Mouse (Mus musculus) activated CD4-positive, CD25-positive, alpha-beta regulatory T cell, adult 4 months (primary cell): ENCODE measurements around the gene Peak1. TPM values are rescaled to one million over a fixed set of nuclear protein-coding genes. Genes with fewer than 3 reads are reported as not detected.

ENCODE experiments used
- ATAC-seq: one replicate; pipeline ENCODE4 v1.8.0; 2017
- polyA plus RNA-seq, 2 experiments: library from polyadenylated mRNA; unstranded; fragments of 100-300 nt; shearing (Covaris generic); gene quantifications; one replicate each; pipeline ENCODE4 v1.2.1; 2017

The Peak1 gene
- polyA plus RNA-seq, 2 experiments from 2014 or later: 13.4 to 15.3 TPM

DNA sequence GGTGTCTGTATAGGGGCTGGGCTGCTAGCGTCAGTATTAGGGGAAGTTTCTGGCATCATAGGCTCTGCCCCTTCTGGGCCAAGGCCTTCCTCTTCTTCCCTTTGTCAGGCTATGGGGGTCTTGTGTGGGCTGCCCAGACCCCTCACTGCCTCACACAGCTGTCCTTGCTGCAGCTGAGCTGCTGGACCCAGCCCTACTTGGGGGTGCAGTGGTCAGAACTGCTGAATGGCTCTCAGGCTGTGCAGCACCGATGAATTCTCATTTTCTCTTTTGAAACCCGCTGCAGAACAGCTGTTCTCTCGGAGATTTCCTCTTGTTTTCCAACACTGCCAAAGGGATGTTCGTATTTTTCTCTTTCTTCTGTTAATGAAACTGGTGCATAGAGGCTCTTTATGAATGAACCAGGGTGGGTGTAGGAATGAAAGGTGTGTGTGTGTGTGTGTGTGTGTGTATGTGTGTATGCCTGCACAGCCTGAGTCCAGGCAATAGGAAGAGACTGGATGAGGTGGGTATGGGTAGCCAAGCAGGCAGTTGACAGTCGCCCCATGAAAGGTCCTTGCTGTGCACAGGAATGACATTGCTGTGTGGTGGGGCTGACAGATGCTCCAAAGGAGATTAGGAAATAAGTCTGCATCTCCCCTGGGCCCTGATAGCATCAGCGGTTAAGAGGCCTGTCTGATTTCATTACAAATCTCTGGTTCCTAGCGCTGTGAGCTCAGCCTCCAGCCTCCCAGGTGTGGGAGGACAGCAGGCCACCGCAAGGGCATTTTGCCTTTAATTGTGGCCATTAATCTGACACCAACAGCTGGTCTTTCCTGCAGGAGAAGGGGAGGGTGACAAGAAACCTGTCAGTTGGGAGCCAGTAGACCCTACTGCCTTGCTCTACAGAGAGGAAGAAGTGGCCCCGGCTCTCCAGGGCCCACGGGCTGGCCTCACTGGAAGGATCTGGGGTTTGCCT is 226.1 kb downstream of the Peak1 start:
- no peak for ATAC-seq

DNA sequence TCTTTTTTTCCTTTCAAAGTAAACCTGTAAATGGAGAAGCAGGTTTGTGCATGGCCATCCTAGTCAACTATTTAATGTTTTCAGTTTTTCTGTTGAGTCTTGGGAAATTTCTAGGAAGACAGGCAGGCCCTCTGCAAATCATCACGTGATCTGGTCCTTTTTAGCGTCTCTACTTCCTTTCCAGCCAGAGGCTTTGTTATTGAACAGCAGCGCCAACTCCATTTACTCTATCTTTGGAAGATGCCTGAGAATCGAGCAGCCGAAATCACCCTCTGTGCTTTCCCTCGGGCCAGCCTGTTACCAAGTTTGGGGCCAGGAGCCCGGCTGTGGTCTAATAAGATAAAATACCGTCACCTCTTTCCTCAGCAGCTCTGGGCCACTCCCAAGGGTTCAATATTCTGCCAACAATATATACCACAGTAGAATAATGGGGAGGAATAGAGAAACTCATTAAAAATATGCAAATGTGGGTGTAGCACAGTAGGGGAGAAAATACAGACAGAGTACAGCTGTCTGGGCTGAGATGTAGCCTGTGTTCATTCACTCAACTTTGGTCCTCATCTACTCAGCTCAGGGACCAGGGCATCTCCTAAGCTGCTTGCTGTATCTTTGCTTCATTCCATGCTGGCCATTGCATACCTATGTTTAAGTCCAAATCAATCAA is 237.6 kb downstream of the Peak1 start:
- ATAC-seq: no peak

DNA sequence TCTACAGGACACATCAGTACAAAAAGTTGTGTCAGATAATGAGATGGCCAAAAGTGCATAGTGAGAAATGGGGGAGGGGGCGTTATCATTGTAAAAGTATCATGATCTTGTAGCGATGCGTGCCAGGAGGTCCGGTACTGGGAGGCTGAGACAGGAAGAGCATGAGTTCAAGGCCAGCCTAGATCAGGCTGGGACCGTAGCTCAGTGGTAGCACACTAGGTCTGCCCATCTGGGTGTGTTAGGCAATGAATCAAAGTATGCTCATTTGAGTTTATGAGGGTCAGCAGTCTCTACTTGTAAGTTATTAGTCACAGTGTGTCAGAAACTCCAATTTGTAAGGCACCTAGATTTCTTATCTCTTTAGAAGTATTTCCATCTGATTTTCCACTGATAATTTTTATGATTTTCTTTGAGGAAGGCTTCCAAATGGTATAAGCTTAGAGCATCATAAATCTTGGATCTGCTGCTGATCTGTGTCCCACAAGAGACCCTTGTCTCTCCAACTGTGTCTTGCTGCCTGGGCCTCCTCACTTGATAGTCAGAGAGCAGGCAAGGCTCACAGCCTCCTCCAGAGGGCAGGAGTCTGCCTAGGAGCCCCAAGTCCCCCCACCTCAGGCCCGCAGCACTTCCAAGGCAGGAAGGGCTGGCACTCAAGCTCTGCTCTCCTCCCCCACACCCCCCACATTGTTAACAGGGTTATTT is 238.3 kb downstream of the Peak1 start:
- no peak for ATAC-seq

DNA sequence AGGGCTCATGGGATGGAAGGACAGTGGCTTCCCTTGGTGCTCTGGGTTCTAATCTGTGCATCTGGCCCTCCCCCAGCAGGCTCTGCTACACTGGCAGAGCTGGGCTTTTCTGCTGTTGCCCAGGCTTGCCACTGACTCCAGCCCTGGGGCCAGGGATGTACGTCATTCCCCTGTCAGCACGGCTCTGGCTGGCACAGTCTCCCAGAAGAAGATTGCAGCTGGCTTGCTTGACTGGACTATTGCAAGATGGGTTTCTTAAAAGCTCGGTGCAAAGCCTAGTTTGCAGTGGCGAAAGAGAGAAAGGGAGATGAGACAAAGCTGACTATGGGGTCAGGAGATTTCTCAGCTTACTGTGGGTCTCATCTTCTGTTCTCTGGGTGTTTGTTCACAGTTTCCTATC is 240.5 kb downstream of the Peak1 start:
- ATAC-seq: no peak

DNA sequence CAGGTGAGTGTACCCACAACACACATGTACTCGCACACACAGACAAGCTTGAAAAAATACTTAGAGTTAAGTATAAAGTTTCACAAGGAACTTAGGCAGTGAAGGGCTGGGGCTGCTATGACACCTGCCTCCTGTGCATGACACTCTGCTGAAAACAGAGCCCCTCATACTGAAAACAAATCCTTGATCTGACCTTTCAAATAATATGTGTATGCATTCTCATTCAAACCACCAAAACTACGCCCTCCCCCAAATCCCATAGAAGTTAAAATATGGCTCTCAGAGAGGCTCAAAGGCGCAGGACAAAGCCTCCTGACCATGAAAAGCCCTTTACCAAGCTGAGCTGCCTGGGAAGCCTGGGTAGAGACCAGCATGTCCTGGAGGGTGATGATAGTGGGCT is 242.6 kb downstream of the Peak1 start:
- no peak for ATAC-seq

DNA sequence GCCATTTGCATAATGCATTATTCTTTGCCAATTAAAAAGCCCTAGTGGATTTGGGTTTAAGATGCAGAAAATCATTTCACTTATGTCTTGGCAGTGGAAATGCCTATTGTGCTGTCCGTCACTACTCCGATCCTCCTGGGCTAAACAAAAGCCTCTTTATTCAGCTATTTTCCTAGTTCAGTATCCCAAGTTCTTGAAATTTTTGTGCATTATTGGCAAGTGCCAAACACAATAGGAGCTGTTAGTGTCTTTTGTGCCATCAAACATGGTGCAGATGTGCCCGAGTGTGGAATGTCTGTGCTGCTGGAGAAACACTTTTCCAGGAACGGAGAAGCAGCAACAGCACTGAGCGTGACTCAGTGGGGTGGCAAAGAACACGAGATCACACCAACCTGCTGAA is 250.2 kb downstream of the Peak1 start:
- ATAC-seq: no peak

DNA sequence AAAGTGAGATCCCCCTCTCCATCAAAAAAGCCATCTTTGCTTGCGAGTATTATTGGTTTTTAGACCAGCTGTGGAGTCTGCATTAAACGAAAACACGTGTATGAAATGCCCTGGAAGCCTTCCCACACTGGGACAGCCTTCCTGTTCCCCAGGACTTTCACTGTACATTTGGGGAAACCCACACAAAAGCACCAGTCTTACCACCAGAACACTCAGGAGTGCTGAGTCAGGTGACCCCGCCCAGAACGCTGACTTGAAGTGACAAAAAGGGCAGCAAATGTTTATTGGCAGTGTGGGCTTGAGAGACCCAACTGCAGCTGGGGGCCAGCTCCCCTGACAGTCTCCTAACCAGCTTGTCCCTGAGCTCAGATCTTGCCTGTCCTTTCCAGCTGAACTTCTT is 251.7 kb downstream of the Peak1 start:
- no peak for ATAC-seq

DNA sequence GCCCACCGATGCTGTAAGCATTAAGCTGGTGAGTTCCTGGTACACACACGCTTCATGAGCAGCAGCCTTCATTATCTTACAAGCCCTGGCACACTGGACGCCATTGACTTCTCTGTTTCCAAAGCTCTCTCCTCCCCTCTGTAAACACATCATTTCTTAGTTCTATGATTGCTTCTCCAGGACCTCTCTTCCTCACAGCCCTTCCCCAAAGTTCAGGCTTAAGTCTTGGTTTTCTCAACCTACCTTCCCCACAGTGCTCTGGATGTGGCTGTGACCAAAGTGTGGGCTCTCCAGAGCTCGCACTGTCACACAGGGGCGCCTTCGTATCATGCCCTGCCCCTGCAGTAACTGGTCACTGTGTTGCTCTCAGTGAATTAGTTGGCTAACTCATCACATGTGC is 252.5 kb downstream of the Peak1 start, which contains the start of gene Tspan3:
Tspan3 (minus strand) TSS at position 101 of the 400 bp plus-strand sequence.
- no peak for ATAC-seq

DNA sequence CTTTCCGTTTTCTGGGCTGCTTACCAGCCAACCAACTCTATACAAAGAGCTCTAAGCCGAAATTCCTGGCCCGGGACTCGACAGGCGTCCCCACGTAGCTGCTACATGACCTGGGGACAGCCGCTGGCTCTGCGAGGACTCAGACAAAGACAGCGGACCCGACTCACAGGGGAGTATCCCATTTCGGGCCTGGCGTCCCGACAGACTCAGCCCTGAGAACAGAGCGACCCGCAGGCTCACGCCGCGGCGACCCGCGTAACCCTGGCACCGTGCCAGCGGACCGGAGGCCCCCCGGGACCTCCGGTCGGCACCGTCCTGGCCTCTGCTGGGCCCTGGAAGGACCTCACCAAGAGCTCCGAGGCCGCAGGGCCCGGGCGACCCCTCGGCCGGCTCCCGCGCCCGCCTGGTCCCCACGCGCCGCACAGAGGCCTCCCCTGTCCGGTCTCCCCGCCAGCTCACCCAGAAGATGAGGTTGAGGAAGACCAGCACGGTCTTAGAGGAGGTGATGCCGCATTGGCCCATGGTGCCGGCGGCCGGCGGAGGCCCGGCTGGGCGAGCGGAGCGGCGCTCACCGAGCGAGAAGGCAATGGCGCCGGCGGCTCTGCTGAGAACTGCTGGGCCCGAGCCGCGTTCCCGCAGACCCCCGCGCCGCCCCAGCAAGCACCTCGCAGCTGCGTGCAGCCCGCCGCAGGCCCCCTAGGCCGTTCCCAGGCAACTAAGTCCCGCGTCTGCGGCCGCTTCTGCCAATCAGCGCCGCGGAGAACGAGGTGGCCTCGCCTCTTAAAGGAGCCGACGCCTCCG is 257.3 kb downstream of the Peak1 start:
- peak; percentile 93 for ATAC-seq

DNA sequence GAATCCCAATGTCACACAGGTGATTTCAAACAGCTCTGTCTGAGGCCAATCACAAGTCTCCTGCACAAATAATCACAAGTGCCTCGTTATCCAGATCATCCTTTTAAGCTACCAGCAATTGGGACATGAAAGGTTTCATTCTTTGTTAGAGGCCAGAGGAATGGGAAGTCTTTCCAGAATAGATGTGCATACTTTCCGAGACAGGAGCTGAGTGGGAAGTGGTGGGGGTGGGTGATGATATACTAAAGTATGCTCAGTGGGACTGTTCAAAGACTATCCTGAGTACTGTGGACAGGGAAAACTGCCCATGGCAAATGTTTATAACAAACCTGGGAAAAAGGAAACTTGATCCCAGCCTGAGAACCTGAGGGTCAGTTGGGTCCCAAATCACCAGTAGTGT is 258.4 kb downstream of the Peak1 start:
- ATAC-seq: no peak

DNA sequence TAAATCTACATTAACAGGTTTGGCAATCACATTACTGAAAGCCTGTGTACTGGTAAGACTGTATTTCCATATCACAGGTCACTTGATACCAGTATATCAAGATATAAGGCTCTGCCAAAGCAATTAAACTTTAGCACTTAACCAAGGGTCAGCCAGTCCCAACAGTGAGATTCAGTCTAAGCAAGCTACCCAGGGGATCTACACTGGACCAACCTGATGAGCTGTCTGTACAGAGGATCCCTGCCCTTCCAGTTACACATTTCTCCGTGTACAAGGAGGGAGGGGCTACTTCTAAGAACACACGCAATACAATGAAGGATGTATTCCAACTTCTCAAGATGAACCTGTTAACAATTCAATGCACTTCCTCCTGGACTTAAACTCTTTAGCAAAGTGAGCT is 259.8 kb downstream of the Peak1 start:
- ATAC-seq: no peak

DNA sequence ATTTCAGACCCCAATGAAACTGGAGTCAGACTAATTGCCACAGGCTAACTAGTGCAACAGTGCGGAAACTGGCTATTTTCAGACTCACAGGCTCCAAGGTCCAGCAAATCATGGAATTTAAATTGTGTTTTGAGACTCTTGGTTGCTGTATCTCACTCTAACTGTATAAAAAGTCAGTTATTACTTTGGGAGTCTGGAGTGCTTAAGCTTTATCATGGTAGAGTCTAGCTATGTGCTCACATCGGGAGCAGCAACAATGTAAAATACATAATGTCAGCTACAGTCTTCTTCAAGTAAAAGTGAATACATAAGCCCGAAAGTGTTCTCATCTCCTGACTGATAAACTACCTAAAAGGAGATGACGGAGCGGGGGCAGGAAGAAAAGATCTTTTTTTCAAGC is 263.3 kb downstream of the Peak1 start:
- ATAC-seq: no peak

DNA sequence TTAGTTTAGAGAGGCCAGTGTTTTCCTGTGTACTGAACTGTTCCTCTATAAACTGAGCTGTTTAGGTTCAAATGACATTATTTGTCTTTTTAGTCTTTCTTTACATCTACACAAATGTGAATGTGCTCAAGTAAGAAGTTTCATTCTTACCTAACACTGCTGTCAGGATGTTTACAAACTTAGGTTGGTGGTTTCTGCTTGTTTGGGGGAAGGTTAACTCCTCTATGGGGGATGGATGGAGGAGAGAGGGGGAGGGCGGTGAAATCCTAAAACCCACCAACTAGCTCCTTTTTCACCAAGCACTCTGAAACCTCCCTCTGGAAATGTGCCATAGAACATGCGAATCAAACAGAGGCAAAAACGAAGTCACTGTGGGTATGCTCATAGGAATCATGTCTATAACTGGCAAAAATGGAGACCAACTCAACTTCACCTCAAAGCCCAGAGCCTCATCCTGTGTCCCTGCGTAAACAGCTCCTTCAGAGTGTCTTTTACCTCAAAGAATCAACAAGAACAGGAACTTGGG is 265.3 kb downstream of the Peak1 start:
- peak; percentile 36 for ATAC-seq

DNA sequence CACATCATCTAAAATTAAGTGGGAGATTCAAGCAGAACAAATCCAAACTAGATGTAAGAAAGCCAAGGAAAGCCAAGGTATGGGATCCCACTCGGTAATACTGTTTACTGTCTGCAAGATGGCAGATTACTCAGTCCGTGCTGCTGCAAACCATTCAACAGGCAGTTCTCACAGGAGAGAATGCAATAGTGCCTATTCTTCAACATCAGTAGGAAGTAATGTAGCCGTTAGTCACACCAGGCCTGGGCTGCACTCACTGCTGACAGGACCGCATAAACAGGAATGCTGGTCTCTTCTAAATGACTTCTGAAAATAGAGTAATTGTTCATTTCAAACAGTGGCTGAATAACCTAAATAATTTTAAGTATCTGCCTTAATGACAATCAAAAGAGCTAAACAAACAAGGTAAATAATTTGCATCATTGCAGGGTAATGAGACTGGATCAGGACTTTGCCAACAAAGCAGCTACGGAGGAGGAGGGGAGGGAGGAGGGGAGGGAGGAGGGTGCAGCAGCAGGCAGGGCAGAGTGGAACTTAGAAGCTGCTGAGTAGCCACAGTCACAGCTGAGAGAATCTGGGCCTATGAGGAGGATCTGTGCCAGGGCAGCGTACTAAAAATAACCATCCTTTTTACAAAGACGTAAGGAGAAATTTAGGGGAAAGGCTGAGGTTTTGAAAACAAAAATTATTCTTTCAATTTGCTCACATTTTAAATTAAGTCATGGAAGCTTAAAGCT is 266.0 kb downstream of the Peak1 start:
- no peak for ATAC-seq

Other genes with a start within 250 kb of the Peak1 start
- 10 to 100 TPM; 37.9 to 42.2 TPM for gene Hmg20a, start 542 bp upstream of the Peak1 start, polyA plus RNA-seq